Mouse (Mus musculus) monocyte, adult 5-6 weeks (primary cell): Measurements from ENCODE around the gene Gas8. TPM values are rescaled to one million over a fixed set of nuclear protein-coding genes. Genes with fewer than 3 reads are reported as not detected.
"Not testable (repeated sequence)": the region's sequence is repeated elsewhere in the genome, so short reads cannot be mapped to it uniquely, and the experiment has no call there.

Experiments used
- ATAC-seq: fragments of 153-309, 156-312 bp; replicated peaks from 2 replicates; pipeline ENCODE4 v1.8.0; 2017; ENCODE audit warnings: mild to moderate bottlenecking; ENCODE audit not compliant: low TSS enrichment, insufficient number of reproducible peaks, severe bottlenecking, poor library complexity, low FRiP score
- total RNA-seq: library from RNA; stranded (forward); fragments of 200-1000, 200-491, 200-594 nt; gene quantifications from 3 replicates; pipeline ENCODE4 v1.2.3, GENCODE M21; 2017

Gene Gas8
- total RNA-seq: 4.2 to 6.7 TPM (median 5.1 TPM) in 3 replicates

- ATAC-seq: peak; percentile 71
Measured at GRCm38 (mm10) chr8:123518667-123519066, at the start of gene Gas8. TSS of gene Gas8 (plus strand) at chr8:123518834.

GRCm38 (mm10) chr8:123472991-123473390, 45.6 kb upstream of the Gas8 start:
- ATAC-seq: not testable (repeated sequence)

GRCm38 (mm10) chr8:123474549-123474948, 44.1 kb upstream of the Gas8 start:
- not testable (repeated sequence) for ATAC-seq

GRCm38 (mm10) chr8:123476911-123477736, 41.5 kb upstream of the Gas8 start:
- ATAC-seq: no peak

- ATAC-seq: peak; percentile 61
Measured at GRCm38 (mm10) chr8:123477737-123478258, 40.8 kb upstream of the Gas8 start, which contains the start of gene Afg3l1. TSS of gene Afg3l1 (plus strand) at chr8:123477903.

- peak; percentile 57 for ATAC-seq
Measured at GRCm38 (mm10) chr8:123478456-123479218, 40.0 kb upstream of the Gas8 start.

GRCm38 (mm10) chr8:123482627-123483026, 36.0 kb upstream of the Gas8 start:
- ATAC-seq: no peak

GRCm38 (mm10) chr8:123491280-123492075, 27.2 kb upstream of the Gas8 start:
- no peak for ATAC-seq

GRCm38 (mm10) chr8:123492898-123493297, 25.7 kb upstream of the Gas8 start:
- ATAC-seq: no peak

GRCm38 (mm10) chr8:123497699-123498098, 20.9 kb upstream of the Gas8 start:
- ATAC-seq: no peak

GRCm38 (mm10) chr8:123498963-123499362, 19.7 kb upstream of the Gas8 start:
- no peak for ATAC-seq

GRCm38 (mm10) chr8:123499556-123499955, 19.1 kb upstream of the Gas8 start:
- ATAC-seq: no peak; the same call in 1 of the 2 replicates

- ATAC-seq: no peak
Measured at GRCm38 (mm10) chr8:123502192-123502591, 16.4 kb upstream of the Gas8 start.

GRCm38 (mm10) chr8:123503801-123504467, 14.7 kb upstream of the Gas8 start:
- no peak for ATAC-seq

GRCm38 (mm10) chr8:123504591-123505195, 13.9 kb upstream of the Gas8 start:
- no peak for ATAC-seq

- ATAC-seq: no peak
Measured at GRCm38 (mm10) chr8:123505267-123505666, 13.4 kb upstream of the Gas8 start.

- no peak for ATAC-seq
Measured at GRCm38 (mm10) chr8:123505695-123506094, 12.9 kb upstream of the Gas8 start.

- ATAC-seq: no peak
Measured at GRCm38 (mm10) chr8:123507153-123507552, 11.5 kb upstream of the Gas8 start.
